Mouse (Mus musculus) thymus, postnatal 25 days (tissue): Measurements from ENCODE around the gene Myh14.

Source experiments
- DNase-seq: peaks from one replicate; pipeline ENCODE4 v3.0.0; 2022

Myh14 gene

GRCm38 (mm10) chr7:44628402-44629034 lies 42.1 kb downstream of the Myh14 start:
- no peak for DNase-seq

DNA sequence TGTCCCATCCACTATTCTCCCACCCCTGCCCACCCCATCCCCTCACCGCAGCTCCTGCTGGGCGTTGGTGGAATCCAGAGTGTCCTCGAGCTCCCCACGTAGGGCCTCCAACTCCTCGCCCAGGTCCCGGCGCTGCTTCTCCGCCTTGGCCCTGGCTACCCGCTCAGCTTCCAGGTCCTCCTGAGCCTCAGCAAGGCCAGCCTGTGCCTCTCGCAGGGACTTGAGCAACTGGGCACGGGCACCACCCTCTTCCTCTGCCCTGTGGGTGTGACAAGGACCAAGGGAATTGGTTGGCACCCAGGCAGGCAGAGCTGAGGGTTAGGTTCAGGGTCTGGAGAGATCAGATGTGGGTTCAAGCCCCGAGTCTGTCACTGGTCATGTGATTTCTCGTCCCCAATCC lies 43.7 kb downstream of the Myh14 start:
- DNase-seq = no peak

DNA sequence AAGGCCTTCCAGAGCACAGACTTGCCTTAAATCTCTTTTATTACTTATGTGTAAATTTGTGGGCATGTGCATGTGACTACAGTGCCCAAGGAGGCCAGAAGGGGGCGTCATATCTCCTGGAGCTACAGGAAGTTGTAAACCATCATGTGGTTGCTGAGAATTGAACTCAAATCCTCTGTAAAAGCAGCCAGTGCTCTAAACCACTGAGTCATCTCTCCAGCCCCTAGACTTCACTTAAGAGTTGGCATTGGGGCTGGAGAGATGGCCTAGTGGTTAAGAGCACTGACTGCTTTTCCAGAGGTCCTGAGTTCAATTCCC lies 44.6 kb downstream of the Myh14 start:
- DNase-seq = no peak

GRCm38 (mm10) chr7:44625241-44626067 lies 45.2 kb downstream of the Myh14 start:
- no peak for DNase-seq

DNA sequence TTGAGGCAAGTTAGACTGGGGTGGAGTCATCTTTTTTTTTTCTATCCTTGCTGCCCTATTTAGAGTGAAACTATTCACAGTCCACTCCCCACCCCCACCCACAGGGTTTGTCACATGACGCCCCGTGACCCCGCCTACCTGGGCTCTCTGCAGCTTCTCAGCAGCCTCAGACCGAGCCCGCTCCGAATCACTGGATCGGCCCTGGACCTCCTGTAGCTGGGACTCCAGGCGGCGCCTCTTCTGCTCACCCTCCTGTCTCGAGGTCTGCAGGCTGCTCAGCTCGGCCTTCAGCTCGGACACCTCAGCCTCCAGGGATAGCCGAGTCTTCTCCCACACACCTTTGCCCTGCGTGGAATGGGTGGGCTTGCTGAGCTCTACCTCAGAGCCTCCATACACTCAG lies 45.8 kb downstream of the Myh14 start:
- no peak for DNase-seq

GRCm38 (mm10) chr7:44624543-44624826 lies 46.2 kb downstream of the Myh14 start:
- no peak for DNase-seq

DNA sequence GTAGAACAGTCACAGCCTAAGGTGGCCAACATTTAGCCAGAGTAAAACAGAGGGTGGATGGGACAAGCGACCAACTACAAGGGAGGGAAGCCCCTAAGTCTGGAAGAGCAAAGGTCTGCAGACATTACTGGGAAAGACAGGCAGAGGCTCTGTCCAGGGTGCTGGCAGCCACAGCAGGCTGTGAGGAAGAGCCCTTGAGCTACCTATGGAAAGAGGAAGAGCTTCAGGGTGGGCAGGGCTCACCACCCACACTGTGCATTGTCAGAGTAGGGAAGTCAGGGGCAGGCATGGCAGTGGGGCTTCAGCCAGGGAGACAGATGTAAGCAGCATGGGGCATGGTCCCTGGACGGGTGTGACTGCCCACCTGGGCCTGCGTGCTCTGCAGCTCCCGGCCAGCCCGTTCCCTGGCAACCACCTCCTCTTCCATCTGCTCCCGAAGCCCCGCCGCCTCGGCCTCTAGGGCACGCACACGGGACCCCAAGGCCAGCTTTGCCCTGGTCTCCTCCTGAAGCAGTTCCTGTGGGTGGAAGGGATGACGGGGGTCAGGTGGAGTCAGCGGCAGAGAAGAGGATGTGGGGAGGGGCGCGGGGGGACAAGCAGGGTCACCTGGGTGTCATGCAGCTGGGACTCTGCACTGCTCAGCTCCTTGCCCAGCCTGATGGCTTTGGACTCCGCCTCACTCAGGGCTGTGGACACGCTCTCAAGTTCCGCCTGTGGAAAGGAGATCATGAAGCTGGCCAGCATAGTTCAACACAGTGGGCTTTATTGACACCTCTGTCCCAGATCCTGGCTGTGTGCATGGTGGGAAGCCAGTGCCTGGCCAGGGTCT lies 46.7 kb downstream of the Myh14 start:
- no peak for DNase-seq

- DNase-seq = no peak
These were observed 53.6 kb downstream of the Myh14 start for GRCm38 (mm10) chr7:44617059-44617458.

- DNase-seq = no peak
These were observed 54.7 kb downstream of the Myh14 start for GRCm38 (mm10) chr7:44615987-44616386.

- no peak for DNase-seq
These were observed 55.3 kb downstream of the Myh14 start for GRCm38 (mm10) chr7:44615309-44615708.

- no peak for DNase-seq
These were observed 56.5 kb downstream of the Myh14 start for GRCm38 (mm10) chr7:44614041-44614688.

DNA sequence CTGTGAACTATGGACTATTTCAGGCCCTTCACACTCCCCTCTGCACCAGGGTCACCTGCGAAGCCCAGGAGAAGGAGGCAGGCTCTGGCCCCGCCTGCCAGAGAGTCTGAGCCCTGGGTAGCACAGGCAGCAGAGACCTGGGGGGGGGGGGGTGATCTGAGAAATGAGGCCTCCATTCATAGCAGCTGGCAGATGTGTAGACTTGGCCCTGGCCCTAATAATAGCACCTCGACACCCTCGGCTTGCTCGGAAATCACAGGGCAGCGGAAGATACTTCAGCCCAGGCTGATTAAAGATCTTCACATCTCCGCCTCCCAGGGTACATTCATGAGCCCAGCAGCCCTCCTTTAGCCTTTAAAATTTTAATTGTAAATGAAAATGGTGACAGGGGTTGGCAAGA lies 58.5 kb downstream of the Myh14 start:
- no peak for DNase-seq

GRCm38 (mm10) chr7:44606171-44606901 lies 64.3 kb downstream of the Myh14 start:
- DNase-seq = no peak

DNA sequence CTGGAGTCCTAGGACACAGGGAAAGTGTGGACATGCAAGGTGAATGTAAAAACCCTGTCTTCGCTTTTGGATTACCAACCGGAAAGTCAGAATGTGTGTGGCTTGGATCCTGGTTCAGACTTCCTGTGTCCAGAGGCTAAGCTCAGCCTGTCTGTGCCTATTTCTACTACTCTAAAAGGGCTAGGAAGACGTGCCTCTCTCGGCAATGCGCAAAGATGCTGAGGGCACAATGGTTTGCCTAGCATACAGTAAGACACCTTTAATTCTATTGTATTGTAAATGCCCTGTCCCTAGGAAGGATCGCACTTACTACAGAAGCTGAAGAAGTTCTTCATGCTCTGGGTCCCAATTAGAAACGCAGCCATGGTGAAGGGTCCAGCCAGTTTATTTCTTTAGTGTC lies 65.2 kb downstream of the Myh14 start:
- DNase-seq = no peak

DNA sequence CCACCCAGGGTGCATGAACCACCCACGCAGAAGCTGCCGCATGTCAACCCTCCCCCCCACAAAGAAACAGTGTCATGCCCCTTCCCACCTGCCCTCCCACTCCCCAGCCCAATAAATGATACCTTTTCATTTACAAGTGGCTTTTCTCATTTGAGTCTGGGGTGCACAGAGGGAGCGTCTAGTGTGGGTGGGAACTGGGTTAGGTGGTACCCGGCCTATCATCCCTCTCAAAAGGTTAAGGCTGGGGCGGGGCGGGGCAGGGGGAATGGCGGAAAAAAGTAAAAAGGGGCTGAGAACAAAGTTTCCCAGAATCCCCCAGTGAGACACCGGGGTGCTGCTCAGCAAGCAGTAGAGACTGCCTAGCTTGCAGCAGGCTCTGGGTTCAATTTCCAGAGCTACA lies 66.0 kb downstream of the Myh14 start:
- DNase-seq = no peak

DNA sequence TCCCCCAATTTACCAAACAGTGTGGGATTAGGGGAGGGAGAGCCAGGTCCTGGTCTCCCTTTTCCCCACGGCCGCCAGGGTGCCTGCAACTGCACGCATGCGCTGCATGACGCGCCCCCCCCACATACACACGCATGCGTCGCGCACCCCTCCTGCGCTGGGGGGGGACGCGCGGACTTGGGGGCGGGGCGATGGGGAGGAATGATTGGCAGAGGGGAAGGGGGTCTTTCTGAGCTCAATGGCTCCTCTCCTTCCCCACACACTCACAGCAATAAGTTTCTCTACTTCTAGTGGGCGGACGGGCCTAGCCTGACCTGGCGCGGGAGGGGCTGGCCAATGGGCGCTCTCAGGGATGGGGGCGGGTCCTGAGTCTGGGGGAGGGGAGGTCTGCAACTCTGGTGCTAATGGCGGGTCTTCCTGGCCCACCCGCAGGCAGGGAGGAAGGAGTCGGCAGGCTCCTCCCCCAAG lies 66.5 kb downstream of the Myh14 start:
- no peak for DNase-seq

- DNase-seq = no peak
These were observed 67.3 kb downstream of the Myh14 start for GRCm38 (mm10) chr7:44603186-44603855.

DNA sequence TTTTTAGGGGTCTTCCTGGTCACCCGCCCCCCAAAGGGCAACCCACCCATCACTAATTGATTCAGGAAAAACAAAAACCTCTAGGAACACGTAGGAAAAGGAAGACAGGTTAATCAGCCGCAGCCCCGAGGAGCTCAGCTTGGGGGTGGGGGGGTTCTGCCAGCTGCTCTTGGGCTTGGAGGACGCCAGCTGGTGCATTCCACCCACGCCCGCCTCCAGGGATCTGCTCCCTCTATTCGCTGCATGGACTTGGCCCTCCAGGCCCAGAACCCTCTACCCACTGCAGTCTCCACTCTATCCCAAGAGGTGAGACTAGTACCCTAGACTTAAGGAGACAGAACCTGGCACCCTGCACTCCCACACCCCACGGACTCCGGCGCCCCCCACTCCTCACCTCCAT lies 68.2 kb downstream of the Myh14 start:
- DNase-seq = no peak

DNA sequence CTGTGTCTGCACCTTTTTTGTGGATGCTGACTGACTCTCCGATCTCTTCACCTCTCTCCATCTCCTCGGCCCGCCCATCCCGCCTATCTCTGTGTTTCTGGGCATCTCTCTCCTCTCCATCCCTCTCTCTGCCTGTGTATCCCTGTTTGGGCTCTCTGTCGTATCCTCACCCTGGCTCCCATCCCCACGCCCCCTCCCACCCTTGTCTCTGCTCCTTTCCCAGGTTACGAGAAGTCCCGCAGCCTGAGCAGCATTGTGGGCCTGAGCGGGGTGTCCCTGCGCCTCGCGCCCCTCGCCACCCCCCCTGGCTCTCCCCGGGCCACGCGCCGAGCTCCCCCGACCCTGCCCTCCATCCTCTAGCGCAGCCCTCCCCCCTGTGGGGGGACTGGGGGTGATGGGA lies 69.0 kb downstream of the Myh14 start:
- no peak for DNase-seq

DNA sequence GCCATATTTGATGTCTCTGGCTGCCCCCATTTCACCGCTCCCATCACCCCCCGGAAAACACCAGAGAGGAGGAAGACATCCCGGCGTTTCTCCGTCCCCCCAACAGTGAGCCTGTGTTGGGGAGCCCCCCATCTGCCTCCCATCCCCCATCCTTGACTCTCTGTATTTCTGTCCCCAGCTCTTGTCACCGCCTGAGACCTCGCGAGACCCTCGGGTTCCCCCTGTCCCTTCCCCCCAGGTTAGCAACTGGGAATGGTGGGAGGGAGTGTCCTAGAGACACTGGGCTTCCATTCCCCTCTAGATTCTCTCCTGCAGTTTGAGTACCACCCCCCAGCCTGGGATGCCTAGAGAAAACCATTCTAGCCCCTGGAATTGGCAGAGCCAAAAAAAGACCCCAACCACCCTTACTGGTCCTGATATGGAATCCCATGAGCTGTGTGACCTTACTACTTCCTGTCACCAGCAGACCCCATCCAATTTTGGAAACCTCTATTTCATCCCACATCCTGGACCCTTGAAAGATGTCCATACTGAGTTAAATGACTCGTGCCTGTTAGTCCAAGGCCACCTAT lies 69.9 kb downstream of the Myh14 start:
- DNase-seq = no peak

GRCm38 (mm10) chr7:44598336-44598735 lies 72.3 kb downstream of the Myh14 start:
- DNase-seq = no peak

DNA sequence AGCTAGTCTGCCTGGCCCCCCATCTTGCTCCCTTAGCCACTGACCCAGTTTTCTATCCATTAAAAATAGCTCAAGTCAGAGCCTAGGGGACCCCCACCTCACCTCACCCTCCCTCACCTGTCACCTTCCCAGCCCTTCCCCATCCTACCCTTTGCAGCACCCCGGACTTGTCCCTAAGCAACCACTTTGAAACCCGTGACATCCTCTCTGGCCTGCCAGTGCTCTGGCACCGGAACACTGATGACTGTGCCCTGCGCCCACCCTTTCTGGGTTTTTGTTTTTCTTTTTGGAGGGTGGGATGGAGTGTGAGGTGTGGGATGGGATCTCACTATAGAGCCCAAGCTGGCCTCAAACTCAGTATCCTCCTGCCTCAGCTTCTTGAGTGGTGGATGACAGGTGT lies 73.0 kb downstream of the Myh14 start:
- DNase-seq = no peak
